Mouse (Mus musculus): ENCODE measurements around the gene Taf5l.
"Not testable (repeated sequence)": the region's sequence is repeated elsewhere in the genome, so short reads cannot be mapped to it uniquely, and the experiment has no call there.

Taf5l gene

DNA sequence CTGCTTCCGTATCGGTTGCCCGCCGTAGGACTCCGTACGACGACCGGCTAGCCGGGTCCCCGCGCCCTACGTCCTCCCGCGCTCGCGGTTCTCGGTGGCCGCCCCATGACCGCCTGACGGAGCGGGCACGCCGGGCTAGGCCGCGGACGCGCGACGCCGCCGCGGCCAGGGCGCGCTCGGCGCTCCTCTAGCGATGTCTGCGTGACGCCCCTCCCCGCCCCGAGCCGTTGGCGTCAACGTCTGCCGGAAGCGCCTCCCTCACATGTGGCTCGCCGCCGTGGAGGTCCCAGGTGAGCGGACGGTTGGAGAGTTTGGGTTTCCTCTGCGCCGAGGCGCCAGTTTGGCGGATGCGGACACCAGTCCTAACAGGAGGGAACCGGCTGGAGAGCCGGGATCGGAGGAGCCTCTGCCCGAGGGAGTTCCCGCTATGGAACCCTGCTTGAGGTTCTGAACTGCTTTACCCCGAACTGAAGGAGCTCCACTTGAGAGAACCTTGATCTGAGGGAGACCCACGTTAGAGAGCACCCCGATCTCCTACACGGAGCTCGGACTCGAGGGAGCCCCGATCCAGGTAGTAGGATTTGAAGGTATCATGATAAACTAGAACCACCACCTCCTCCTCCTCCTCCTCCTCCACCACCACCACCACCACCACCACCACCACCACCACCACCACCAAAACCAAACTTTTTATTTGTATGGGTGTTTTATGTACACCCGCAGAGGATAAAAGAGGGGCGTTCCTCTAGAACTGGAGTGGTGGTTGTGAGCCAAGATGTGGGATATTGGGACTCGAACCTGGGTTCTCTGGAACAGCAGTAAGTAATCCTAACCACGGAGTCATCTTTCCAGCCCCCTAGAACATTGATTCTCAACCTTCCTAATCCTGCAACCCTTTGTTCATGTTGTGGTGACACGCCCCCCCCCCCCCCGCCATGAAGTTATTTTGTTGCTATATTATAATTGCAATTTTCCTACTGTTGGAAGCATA is at the start of gene Taf5l, which contains the start of gene Urb2:
Gene Taf5l, minus strand, starts transcription at position 161 of the 991 bp plus-strand sequence.
Gene Urb2, plus strand, starts transcription at position 272 of the 991 bp plus-strand sequence.
- DNase-seq, result peak; percentile 92

DNA sequence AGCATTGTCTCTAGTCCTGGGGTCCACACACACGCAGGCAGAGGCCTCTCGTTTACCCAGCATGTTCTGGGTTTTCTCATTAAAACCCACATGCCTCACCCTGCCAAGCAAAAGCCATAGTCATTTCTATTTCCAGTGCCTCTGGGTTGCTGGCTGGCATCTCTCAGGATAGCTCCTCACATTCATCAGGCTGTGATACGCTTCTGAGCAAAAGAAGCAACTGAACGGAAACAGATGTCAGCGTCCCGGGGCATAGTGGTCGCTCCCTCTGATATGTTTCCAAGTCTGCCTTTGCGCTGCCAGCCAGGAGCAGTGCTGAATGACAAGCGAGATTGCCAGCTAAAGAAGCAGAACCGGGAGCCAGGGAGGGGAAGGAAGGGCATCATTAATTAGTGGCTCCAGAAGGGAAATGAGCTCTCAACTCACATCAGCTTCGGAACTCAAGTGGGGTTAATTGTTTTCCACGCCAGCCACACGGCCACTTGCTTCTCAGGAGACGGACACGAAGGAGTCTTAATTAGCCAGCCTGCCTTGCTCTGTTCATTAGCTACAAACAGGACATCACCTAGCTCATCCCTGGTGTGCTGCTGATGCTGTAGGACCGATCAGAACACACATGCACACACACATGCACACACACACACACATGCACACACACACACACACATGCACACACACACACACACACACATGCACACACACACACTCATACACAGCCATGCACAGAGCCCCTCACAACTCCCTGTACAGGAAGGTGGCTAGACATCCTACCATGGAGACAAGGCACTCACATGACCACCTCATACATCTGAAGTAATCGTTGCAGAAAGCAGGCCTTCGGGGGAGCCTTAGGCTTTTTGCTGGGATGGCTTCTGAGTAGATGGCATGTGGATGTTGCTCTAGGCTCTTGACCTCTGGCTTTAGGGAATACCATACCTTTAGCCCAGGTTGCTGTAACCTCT is 49.4 kb upstream of the Taf5l start:
- peak; percentile 57 for DNase-seq

DNA sequence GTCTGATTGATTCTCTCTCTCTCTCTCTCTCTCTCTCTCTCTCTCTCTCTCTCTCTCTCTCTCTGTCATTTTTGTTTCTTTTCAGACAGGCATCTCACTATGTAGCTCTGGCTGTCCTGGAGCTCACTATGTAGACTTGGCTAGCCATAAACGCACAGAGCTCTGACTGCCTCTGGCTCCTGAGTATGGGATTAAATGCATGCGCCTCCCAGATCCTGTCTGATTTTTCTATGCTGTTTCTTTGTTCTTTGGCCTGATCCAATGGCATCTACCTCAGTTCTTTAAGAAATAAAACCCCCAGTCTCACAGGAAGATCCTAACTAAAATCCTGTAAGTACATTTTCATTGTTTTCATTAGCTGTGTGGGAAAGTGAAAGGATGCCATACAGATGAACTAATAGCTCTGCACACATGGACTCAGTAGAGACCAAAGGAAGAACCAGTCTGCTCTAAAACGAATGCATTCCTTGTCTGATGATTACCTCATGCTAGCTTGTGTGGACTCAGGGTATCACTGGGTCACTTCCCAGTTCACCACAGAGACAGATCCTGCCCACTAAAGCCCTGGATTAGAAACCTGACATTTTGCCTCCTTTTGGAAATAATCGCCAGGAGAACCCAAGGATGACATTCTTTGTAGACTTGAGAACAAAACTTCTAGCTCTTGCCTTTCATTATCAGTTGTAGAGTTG is 46.0 kb upstream of the Taf5l start:
- no peak for DNase-seq

DNA sequence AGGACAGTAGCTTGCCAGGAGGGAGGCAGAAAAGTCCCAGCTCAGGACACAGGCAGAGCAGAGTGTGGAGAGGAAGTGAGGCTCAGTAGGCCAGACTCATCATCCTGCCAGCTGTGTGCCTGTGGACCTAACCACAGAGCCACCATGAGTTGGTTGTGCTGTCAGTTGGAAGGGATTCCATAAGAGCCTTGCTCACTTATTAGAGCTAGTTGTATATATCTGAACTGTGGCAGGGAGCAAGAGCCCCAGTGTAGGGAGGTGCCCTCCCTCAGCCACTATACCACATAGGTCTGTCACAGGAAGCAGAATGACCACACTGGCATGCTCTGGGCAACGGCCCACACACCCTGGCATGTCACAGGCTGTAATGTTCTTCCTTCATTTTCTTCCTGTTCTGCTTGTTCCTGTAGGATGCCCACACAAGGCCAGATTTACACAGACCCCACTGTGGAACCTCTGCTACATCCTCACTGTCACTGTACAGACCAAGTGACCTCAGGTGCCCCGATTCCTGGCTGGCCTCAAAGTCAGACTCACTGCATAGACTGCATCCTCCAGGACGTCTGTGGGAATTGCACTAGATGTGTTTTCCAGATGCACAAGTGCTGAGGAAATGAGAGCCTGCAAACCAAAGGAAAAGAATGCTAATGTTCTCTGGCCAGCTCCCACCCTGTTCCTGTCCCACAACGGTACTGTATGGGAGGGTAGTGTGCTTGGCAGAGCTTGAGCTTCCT is 45.3 kb upstream of the Taf5l start:
- peak; percentile 33 for DNase-seq

DNA sequence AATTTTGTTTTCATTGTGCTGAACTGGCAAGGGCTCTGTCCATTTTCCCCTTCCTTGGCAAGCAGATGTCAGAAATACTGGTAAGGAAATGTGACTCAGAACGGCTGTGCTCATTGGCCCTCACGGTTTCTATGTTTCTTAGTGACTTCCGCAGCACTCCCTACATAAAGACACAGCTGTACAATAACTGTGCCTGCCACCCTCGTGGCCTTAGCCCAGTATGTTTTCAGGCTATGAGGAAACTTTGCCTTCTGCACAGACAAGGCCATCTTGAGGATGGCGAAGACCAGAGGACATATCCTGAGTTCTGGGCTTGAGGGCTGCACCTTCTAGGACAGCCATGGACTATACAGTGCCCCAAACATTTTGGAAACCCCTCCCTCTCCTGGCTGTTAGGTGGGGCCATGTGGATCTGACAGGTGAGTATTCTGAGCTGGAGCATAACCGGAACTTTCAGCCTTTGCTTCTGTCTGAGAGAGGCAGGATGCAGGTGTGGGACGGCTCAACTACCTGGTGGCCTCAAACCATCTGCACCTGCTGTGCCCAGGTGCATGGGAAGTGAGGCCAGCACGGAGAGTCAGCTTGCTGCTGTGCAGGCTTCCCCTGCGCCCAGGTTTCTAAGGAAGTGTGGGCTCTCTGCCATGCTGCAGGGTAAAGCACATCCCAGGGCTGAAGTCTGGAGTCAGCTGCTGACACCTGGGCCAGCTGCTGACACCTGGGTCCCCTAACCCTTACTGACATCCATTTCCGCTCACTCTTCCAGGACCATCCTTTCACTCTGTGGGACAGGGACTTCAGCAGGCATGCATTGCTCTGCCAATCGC is 35.8 kb upstream of the Taf5l start:
- no peak for DNase-seq

DNA sequence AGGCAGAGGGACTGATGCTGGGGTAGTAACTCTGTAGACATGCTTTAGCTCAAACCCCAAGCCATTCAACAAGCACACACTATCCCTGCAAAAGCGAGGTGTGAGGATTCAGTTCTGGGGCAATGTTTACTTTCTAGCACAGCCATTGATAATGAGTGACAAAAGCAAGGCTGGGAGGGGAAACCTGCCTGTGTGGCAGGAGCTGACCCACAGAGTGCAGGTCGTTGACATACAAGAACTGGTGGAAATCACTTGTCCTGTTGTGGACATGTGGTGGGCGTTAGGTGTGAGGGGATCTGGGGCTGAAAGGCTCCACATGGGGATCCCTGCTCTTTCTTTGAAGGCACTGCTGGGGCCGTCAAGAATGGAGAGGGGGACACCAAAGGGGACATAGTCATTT is 31.4 kb upstream of the Taf5l start:
- no peak for DNase-seq

DNA sequence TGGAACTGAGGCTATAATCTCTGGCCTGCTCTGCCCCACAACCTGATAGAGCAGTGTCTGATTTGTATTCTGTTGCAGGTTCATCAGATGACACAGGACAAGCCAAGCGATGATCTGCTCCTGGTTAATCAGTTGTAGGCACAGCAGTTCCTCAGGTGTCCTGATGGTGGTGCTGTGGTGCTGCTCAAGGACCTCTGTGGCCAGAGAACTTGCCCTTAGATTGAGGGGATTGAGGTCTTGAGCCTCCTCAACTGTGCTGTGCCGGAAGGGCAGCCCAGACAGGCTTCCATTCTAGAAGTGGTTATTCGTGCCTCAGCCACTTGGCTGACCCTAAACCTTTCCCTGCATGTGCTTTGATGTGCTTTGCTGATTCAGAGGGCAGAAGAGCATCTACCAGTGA is 30.9 kb upstream of the Taf5l start:
- DNase-seq, result peak; percentile 78

DNA sequence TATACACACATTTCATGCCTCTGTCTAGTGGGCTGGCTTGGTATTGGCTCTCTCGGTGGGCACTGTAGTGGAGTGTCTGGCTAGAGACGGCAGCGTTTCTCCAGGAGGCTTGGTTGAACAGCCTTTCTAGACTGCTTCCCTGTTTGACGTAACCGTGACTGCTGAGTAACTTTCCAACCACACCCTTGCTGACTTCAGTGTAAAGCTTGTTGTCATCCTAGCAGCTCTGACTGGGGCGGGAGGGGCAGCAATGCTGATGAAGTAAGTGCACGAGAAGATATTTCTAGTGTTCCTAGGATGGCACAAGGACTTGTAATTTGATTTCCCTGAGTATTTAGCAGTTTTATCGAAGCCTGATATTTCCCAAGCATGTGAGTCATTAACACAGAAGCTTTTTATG is 24.7 kb upstream of the Taf5l start:
- DNase-seq, result no peak

DNA sequence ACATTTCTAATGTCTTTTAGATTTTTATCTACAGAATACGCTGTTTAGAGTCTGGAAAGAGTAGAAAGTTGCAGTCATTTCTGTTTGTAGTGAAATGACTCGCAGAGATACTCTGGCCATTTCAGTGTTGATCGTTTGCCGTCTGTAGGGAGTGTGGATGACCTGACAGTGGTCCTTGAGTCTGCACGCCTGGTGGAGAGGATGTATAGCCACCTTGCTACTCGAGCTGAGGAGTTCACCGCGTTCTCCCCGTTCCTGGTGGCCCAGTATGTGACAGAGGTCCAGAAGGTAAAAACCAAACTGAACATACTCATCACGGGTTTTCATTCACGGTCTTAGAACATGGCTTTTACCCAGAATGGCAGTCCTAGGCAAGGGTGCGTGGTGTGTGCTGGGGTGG is 23.7 kb upstream of the Taf5l start:
- DNase-seq, result no peak

DNA sequence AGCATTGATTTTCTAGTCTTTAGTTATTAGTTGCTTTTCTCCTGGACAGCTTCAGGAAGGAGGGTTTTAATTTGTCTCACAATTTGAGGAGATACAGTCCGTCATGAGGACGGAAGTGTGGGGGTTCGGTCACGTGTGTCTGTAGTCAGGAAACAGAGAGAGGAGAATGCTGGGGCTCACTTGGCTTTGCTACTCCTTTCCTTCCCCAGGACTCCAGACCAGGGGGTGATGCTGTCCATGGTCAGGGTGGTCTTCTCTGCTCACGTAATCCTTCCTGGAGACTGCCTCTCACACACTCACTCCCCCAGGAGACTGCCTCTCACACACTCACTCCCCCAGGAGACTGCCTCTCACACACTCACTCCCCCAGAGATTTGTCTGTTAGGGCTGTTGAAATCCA is 23.2 kb upstream of the Taf5l start:
- DNase-seq, result no peak

DNA sequence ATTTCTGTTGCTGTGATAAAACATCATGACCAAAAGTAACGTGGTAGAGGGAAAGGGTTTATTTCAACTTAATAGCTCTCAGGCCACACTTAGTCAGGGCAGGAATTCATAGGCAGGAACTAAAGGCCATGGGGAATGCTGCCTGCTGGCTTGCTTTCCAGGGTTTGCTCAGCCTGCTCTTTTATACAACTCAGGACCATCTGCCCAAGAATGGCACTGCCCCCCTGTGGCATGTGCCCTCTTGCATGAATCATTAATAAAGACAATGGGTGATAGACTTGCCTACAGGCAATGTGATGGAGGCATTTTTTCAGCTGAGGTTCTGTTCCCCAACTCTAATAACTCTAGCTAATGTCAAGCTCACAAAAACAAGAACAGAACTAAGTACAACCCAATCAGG is 21.0 kb upstream of the Taf5l start:
- DNase-seq, result no peak

DNA sequence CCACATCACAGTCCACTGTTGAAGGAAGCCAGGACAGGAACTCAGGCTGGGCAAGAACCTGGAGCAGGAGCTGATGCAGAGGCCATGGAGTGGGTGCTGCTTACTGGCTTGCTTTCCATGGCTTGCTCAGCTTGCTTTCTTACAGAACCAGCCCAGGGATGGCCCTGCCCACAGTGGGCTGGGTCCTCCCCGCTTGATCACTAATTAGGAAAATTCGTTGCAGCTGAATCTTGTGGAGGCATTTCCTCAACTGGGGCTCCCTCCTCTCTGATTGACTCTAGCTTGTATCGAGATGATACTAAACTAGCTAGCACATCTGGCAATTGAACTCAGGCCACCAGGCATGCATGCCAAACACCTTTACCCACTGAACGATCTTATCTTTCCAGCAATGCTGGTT is 18.2 kb upstream of the Taf5l start:
- DNase-seq, result no peak

DNA sequence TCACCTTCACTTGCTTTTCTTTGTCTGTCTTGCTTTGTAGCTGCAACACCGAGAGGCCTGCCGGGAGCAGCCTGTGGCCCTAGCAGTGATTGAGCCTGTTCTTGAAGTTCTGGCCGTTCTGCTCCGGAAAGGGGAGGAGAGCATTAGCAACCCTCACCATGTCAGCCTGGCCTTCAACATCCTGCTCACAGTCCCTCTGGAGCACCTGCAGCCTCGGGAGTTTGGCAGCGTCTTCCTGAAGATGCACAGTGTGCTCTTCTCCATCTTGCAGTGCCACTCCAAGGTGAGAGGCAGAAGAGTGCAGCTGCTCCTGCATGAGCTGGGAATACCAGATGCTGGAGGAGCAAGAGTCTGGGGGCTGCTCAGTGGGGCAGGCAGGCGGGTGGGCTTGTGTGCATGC is 16.9 kb upstream of the Taf5l start:
- no peak for DNase-seq

DNA sequence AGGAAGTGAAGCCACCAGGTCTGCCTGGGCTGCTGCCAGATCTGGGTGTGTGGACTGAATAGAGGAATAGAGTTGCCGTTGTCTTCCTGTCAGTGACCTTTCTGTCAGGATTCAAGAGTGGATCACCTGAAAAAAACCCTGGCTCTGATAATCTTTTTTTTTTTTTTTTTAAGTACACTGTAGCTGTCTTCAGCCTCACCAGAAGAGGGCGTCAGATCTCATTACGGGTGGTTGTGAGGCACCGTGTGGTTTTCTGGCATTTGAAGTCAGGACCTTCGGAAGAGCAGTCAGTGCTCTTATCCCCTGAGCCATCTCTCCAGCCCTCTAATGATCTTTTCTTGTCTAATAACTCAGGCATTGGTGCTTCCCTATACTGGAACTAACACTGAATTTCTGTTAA is 12.2 kb upstream of the Taf5l start:
- no peak for DNase-seq

DNA sequence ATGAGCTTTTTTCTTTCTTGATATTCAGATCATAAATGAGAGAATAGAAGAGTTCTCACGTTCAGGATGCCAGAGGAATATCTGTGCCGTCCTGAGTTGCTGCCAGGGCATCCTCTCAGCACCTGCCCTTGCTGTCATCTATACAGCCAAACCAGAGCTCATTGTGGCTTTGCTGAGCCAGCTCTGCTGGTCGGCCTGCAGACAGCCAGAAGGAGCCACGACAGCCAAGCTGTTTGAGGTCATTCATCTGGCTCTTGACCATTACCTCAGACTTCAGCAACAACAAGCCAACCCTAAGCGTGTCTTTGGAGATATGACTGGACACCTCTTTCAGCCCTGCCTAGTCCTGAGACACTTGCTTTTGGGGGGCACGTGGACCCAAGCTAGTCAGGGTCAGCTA is 6.6 kb upstream of the Taf5l start:
- no peak for DNase-seq

DNA sequence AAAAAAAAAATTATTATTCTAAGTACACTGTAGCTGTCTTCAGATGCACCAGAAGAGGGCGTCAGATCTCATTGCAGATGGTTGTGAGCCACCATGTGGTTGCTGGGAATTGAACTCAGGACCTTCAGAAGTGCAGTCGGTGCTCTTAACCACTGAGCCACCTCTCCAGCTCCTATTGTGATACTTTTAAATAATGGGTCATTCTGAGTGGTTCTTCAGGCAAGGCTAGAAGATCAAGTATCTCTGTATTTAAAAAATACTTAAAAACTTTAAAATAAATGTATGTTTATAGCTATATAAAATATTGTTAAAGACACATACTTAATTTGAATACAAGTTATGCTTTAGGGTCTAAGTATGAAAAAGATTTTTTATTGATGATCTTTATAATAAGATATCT is 5.1 kb upstream of the Taf5l start:
- DNase-seq, result not testable (repeated sequence)

DNA sequence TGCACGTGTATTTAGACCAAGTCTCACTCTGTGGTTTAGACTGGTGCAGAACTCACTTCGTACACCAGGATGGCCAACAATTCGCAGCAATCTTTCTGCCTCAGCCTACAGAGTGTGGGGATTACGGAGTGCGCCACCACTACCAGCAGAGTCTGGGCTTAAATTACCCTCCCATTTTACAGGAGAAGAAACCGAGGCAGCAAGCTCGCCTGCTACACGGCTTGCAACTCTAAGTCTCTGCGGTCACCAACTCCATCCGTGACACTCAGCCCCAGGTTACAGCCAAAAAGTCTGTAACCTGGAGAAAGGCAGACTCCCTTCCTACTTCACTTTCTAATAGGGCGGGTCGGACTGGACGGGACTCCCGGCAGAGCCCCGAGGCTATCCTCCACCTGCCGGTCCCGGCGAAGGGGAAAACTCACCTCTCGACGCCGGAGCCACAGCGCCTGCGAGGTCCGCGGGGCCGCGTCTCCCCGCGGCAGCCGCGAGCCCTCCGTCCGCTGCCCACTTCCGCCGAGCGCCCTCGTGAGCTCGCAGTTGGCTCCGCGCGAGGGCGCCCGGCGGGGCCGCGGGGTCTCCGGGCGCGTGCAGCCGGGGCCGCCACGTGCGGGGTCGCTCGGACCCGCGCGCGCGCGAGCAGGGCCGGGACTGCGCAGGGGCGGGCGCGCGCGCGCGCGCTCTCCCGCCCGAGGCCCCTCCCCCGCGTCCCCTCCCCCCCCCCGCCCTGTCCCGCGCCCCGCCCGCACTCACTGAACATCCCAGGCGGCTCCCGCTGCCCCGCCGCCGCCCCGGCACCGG is 559 bp downstream of the Taf5l start:
- DNase-seq, result peak; percentile 65

DNA sequence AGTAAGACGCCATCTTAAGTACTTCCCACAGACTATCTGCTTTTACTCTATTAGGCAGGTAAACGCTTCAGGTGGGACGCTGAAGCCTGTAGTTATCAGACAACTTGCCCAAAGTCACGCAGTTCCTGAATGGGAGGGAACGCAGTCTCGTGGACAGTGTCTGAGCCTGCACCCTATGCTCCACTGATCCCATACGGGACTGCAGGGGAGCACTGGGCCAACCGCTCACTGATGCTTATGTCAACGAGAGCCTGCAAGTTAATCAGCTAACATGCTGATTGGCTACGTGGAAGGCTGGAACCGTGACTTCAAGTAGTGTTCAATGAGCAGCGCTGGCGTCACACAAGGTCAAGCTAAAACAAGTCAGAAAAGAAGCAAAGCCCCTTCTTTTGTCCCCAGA is 1.4 kb downstream of the Taf5l start:
- DNase-seq, result no peak

DNA sequence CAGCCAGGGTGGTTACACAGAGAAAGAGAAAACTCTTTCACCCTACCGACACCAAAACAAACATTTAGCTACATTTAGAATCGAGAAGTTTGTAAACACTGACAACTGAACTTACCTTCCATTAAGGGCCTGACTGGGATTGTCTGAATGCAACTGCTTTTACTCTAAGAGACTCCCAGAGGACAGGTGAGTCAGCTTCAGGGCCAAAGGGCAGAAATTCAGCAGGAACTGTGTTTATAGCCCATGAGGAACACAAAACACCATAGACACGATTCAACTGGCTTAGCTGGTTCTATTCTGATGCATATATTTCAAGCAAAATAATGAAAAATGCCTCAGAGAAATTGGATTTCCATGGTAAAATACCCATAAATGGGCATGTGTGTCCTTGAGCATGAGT is 6.4 kb downstream of the Taf5l start:
- no peak for DNase-seq

DNA sequence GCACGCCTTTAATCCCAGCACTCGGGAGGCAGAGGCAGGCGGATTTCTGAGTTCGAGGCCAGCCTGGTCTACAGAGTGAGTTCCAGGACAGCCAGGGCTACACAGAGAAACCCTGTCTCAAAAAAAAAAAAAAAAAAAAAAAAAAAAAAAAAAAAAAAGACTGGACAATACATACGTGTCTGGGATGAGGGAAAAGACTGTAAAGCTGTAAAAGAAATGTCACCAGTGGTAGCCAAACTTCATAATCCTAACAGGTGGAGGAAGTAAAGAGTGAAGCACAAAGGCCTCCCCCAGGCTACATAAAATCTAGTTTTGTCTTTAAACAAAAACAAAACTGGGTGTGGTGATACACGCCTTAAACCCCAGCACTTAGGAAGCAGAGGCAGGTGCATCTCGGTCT is 6.9 kb downstream of the Taf5l start:
- not testable (repeated sequence) for DNase-seq
